Mouse (Mus musculus): ENCODE measurements around the gene Vmn1r53.
"Not testable (repeated sequence)": the region's sequence is repeated elsewhere in the genome, so short reads cannot be mapped to it uniquely, and the experiment has no call there.

Gene Vmn1r53

DNA sequence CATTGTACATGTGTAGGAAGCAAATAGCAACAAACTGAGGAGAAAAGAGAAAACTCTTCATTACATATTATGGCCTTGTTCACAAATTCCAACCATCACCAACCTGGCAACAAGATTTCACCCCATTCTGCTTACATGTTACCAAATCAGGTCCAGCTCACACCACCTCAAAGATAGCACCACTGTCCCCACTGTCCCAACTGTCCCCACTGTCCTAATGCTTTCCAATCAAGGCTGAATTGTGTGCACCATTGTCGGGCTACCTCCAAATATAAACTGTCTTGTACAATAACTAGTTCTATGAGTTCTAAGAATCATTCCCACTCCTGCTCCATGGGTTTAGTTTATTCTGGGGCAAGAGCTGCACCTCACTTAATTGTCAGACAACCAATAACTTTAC, at the start of gene Vmn1r53:
Gene Vmn1r53 (minus strand): TSS at position 101 of the 400 bp plus-strand sequence.
- DNase-seq, result no peak

DNA sequence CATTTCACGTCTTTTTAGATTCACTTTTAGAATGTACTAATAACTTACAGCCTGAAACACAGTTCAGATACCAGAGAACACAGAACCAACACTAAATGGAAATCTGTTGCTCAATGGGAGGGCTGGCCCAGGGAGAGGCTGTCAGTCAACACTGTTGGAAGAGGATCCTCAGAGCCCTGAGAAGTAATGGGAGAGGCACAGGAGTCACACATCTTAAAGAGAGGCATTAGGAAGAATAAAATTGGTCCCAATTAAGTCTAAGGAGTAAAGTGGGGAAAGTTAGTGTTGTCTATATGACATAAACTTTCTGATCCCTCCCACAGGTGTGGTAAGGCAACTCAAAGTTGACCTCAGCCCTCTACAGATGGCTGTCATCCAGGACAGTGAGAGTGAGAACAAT, 21.8 kb upstream of the Vmn1r53 start, which contains the start of gene Vmn1r54:
Gene Vmn1r54 (plus strand): TSS at position 301 of the 400 bp plus-strand sequence.
- DNase-seq, result no peak

DNA sequence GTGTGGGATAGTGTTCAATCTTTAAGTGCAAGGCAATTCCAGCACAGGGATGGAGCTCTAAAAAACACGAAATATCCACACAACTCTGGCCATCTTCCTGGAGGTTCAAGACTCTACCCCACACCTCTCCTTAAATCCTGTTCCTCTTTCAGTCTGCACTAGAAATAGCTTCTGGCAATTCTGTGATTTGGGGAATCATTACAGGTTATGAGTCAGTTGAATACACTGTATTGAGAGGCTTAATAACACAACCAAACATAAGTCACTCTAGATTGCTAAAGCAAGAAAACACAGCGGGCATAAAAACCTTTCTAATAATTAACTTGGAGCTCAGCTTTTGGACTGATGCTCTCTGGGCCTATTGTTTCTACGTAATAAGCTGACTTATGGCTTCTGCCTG, 19.8 kb upstream of the Vmn1r53 start:
- DNase-seq, result no peak

DNA sequence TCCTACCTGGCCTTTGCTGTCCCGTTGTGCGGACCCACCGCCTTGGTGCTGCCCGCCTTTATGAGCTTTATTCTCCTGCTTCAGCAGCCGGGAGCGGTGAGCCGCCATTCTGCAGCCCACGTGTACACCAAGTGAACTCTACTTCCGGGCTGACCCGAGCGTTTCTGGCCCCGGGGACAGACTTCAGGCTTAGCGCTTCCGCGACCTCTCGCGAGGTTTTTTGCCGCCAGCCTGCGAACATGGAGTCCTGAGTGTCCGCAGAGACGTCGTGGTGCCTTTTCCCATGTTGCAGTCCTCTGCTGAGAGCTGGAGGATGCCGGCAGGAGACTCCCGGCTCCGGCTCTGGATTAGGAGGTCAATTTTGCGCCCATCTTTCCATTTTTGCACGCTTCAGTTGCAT, 8.4 kb upstream of the Vmn1r53 start:
- no peak for DNase-seq

DNA sequence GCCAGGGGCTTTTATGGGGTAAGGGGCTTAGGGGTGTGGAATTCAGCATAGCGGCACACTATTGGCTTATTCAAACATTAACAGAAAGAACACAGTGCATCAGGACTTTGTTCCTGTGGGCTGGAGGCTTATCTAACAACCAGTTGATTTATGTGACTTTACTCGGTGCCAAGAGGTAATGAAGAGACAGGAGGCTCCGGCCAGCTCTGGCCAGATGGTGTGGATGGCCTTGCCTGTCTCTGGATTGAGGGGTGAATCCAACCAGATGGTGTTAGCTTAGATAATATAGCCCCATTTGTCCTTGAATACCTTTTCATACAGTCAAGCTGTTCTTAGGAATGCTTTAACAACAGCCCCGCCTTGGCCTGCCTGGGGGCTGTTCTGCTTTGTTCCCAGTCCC, 7.9 kb upstream of the Vmn1r53 start:
- not testable (repeated sequence) for DNase-seq

DNA sequence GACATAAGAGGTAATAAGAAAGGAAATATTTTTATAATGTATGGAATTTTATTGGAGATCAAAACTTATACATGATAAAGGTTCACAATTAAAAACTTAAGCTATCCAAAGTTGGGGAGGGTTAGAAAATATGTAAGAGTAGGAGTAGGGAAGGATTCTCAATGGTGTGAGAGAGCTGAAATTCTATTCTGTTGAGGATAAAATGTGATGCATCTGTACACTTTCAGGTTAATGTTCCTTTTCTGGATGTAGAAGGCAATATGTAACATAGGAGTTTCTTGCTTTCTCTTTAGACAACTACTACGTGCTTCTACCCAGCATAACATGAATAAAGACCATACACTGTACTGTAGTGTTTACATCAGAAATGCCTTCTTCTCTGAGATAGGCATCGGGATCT, 21.7 kb downstream of the Vmn1r53 start, which contains the start of gene V1ra8:
Gene V1ra8 (plus strand): TSS at position 301 of the 400 bp plus-strand sequence.
- not testable (repeated sequence) for DNase-seq

DNA sequence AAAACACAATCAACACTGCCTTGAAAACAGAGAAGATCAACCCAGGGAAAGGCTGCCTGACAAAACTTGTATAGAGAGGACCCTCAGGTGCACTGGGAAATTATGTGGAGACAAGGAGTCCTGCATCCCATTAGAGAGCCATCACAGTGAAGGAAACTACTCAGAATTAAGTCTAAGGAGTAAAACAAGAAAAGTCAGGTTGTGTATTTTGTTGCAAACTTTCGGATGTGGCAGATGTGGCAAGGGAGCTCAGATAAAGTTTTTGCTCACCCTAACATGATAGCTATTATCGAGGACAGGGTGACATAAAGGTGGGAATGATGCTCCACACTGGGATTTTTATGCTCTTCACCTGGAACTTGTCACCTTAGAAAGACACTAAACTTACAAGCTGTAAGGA, 49.7 kb downstream of the Vmn1r53 start, which contains the start of gene Vmn1r52:
Gene Vmn1r52 (plus strand): TSS at position 301 of the 400 bp plus-strand sequence.
- DNase-seq, result no peak

All from lung, postnatal 10 days (tissue).